Mouse (Mus musculus) gastrocnemius, postnatal 4 days (tissue): ENCODE data around the gene Sec16a. TPM values are rescaled to one million over a fixed set of nuclear protein-coding genes. Genes with fewer than 3 reads are reported as not detected.

Source experiments
- DNase-seq, 2 experiments: peaks; one replicate each; pipeline ENCODE4 v3.0.0; 2021 to 2022; ENCODE audit warnings: low spot score in 2 of 2, mixed read lengths in 2 of 2
- long read RNA-seq, 2 experiments: library from polyadenylated mRNA; stranded (forward); transcript quantifications; one replicate each; pipeline ENCODE4 v2.0.0; 2021
- total RNA-seq, 2 experiments: library from RNA; stranded (reverse); gene quantifications; 2 replicates each; pipeline ENCODE4 v1.2.3; 2021

The Sec16a gene
- 10 to 100 TPM; 40.9 to 45.4 TPM for total RNA-seq
- long read RNA-seq, experiment 1, partial matches to known transcripts: 16 of 21 reads
- long read RNA-seq, experiment 1, other reads (novel, unspliced or antisense): 4 of 21 reads
- long read RNA-seq, experiment 2, full-length matches to known transcripts: 4 of 30 reads
- long read RNA-seq, experiment 2, partial matches to known transcripts: 22 of 30 reads
- long read RNA-seq, experiment 2, other reads (novel, unspliced or antisense): 4 of 30 reads

DNA sequence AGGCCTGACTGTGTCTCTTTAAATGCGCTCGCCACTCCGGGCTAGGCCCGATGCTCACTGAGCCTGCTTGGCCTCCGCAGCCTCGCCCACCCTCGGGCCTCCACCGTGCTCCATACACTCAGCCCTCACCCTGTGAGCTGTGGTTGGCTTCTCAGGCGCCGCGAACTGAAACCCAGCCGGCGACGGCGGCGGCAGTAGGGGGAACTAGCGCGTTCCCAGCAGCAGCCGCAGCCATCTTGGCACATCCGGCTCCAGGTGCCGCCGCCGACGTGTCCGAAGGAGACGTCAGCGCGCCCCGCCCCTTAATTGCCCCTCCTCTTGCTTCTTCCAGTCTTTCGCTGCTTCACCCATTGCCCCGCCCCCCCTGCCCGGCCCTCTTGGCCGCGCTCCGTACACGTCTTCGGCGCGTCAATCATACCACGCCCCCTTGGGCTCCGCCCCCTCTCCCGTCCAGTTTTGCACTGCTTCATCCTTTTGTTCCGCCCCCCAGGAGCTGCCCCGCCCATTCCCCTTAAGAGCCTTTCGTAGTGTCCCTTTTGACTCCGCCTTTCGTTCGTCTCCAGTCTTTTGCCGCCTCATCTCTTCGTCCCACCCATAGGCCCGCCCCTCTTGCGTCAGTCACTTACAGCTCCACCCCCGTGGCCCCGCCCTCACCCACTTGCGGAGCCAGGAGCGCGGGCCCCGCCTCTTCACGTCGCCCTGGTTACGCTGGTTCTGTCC is at the start of gene Sec16a:
Gene Sec16a, minus strand, starts transcription at position 271 of the 720 bp plus-strand sequence.
- peak; percentile 99 to 100 for DNase-seq

DNA sequence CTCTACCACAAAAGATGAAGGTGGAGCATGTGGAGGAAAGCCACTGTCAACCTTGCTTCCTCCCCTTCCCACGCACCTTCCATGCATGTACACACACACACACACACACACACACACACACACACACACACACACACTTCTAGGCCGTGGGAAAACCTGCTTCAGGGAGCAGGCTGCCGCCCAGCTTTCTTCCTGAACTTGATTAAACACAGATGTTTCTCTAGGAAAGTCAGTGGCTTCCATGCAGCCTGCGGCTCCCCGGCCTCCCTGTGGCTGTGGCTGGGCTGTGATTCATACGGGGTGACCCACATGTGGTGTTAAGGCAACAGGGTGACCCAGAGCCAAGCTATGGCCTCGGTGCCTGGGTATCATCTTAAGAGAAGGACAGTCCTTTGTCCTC is 49.4 kb upstream of the Sec16a start:
- DNase-seq: no peak

DNA sequence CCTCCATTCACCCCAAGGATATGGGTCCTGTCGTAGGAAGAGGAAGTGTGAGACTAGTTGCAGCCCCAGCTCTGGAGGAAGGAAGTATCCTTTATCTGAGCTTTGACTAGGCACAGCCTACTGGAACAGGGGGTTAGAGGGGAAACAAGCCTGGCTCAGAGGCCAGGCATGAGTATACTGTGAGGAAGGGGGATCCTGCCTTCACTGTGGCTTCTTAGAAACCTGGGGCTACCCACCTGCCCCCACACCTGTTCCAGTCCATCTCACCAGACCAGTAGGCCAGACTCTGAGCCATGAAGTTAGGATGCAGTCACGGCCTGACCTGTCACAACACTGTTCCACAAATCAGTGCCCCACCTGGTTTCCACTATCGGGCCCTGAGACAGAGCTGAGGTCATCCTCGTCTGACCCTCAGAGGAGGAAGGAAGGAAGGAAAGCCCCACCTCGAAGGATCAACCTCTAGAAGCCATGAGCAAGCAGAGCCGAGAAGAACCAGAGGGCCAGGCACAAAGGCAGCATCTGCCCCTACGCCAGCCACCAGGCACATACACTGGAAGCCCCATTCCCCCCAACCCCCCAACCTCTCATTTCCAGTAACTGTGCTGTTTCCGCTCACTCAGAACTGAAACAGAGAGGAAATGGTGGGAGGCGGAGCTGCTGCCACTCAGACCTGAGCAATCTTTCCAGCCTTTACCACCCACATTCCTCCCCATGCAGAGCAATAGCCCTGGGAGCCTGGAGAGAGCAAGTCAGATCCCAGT is 48.2 kb upstream of the Sec16a start:
- DNase-seq: no peak

DNA sequence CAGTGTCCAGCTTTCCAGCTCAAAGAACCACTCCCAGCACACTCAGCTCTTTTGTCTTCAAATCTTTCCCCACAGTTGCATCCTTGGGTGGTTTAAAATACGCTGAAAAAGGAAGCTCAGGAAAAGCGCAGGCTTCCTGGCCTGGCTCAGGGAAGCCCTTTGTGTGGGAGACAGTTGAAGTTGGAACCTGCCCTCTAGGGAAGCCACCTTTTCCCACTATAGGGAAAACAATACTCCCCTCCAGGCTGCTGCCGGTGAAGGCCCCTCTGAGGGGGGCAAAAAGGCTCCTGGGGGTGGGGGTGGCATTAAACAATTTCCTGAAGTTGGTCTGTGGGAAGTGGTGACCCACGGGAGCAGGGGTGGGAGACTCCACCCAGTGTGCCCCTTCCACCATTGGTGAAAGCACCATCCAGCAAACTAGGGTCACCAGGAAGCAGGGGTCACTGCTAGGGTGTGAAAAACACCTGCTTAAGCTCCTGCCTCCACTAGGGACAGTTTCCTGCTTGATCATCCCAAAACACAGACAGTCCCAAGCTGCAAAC is 45.8 kb upstream of the Sec16a start:
- DNase-seq: no peak

DNA sequence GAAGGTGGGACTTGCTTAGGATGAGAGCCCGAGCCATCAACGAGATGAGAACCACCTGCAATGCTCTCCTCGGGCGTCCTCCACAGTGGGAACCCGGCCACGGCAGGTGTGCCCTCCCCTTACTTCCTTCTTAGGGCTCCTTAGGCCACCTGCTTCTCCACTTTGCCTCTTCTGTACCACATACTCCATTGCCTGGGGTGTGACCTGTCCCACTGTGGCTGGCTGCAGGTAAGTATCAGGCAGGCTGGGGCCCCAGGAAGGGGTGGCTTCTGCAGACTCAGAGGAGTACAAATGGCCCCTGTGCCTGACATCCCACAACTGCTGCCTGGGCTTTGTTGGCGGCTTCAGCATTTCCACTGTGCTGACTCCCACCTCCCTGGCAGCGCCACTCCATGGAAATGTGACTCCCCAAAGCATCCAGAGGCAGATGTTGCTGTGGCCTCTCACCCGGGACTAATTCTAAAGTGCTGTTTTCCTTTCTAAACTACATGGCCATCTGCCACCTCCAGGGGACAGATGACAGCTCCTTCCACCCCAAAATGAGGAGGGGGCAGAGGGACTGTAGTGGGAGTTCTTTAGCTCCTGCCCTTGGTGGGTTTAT is 43.6 kb upstream of the Sec16a start:
- peak in 1 of 2 experiments; percentile 50 for DNase-seq

DNA sequence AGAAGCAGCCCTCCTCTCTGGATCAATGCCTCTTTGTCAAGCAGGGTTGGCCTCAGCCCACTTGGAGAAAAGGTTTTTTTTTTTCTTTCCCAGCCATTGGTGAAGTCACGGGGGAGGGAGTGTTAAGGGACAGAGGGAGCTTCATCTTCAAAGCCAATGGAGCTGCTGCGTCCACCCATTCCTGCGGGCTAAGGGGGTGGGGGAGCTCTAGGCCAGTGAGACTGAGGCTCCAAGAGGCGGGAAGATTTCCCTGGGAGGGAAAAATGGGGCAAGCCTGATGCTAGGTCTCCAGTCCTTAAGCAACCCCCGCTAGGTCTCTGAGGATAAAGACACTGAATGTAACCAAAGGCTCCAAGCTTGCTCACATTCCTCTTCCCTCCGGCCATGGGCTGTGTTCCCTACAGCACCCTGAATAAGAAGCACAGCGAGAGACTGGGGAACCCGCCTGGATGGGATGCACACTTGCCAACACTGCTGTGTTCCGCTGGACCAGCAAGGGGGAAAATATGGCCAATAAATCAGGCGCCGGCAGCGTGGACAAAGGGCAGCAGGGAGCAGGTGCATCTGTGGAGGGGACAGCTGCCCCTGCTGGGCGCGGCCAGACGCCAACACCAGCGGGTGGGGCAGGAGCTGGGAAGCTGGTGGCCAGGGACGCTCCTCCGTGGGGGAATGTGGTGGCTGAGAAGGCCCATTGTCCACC is 42.5 kb upstream of the Sec16a start:
- DNase-seq: peak in 1 of 2 experiments; percentile 69

DNA sequence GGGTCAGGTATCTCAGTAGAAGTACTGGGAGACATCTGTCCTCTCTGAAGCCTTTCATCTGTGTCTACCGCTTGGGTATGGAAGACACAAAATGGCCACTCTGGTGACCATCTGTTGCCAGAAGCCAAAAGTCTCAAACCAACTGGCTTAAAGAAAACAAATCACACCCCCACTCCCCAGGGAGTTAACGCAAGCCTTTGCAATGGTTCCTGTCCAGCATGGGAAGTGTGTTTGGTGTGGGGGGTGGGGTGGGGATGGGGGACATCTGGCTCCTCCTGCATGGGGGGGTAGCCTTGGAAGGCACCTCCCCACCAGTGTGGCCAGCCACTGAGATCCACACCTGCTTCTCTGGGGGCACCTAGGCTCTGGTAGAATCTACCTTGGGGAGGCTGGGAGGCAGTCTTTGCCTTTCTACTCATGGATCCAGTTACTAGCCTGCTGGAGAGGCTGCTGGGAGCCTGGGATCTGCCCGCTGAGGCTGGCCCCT is 41.9 kb upstream of the Sec16a start:
- DNase-seq: no peak

DNA sequence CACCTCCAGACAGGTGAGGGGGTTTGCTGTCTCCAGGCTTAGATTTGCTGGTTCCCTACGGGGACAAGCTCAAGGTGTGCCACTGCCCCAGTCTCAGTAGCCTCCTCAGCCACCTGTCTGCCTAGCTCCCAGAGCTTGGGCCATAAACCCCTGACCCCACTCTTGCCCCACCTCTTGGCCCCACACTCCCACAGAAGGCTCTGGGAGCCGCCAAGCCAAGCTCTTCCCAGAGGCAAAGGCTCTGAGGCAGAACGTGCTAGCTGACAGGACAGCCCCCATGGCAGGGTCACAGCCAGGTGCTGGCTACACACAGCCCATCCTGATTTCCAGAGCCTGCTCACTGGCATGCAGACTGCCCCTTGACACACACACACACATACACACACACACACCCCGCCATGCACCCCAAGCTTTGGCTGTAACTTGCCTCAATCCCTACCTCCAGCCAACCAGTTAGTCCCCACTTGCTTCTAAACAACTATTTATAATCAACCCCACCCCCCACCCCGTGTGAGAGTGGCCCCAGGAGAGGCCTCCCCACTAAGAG is 41.3 kb upstream of the Sec16a start:
- no peak for DNase-seq

DNA sequence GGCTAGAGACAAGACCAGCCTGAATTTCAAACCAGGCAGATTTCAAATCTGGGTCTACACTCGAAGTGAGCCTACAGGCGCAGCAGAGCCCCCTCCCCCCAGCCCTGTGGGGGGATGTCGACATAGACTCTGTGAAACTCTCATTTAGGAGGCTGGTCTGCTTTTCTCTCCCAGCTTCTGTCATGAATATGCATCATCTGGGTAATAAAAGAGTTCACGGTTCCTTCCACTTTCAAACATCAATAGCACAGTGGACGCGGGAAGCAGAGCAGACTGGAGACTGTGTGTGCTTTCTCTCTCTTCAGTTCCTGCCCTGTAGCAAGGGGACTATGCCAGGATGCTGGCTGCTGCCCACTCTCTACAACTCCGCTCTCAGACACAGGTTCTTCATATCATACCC is 40.7 kb upstream of the Sec16a start:
- no peak for DNase-seq

DNA sequence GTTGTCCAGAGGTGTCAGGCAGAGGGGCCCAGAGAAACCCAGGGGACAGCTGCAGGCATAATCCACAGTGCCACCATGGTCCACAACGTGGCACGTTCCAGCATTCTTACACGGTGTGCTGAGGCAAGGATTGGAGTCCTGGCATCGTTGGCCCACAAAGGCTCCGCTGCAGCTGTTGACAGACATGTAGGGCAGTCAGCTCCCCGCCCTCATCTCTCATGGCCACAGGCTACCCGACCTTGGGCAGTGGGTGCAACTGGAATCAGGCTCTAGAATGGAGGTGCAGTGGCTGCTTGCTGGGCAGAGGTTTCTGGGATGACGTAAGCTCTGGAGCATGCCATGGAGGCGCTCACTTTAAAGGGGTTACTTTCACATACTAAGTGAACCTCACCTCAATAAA is 40.3 kb upstream of the Sec16a start:
- no peak for DNase-seq

DNA sequence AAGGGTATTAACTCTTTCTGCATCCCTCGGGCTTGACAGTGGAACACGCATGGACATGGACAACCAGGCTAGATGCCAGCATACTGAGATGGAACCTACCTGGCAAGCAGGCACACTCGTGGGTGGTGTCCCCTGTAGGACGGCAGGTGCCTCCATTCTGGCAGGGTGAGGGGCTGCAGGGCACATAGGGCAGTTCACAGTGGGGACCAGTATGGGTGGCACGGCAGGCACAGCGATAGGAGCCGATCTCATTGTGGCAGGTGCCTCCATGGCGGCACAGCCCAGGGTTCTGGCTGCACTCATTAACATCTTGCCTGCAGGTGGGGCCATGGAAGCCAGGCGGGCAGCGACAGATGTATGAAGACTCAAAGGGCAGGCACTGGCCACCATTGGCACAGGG is 39.2 kb upstream of the Sec16a start:
- no peak for DNase-seq

DNA sequence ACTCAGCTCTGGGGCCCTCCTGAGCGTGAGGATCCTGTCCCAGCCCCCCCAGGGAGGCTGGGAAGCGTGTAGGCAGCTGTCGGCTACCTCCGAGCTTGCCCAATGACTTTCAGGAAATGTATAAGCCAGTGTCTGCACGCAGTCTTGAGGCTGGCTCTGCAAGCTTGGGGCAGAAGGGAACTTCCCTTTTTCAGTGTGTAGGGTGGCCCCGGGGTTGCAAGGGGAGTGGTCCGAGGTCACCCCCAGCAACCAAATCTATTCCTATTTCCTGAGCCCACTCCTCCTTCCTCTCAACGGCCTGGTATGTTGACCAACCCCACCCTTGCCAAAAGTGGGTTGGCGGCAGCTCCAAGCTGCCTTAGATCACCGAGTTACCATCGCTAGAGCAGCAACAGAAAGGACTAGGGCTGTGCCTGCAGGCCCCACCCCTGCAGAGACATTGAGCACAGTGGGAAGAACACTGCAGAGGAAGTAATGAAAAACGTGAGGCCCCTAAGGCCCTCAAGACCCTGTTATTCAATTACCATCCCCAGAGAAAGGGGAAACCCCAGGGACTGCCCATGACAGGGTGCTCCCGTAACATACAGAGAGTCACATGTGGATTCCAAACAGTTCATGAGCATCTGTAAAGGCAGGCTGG is 38.3 kb upstream of the Sec16a start:
- DNase-seq: no peak

DNA sequence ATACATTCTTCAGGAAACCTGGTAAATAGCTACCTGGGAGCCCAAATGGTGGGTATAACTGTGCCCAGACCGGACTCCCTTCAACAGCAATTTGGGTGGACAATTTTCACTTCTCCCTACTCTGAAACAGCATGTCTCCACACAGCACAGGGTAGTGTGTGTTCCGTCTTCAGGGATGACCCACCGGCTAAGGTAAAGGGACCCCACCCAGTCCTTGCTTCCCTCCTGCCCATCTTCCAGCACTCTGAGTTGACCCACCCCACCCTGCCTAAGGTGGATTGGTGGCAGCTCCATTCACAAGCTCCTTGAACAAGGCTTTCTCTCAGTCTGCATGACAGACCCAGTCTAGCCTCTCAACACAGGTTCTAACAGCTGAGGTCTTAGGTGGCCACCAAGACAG is 37.8 kb upstream of the Sec16a start:
- DNase-seq: no peak

DNA sequence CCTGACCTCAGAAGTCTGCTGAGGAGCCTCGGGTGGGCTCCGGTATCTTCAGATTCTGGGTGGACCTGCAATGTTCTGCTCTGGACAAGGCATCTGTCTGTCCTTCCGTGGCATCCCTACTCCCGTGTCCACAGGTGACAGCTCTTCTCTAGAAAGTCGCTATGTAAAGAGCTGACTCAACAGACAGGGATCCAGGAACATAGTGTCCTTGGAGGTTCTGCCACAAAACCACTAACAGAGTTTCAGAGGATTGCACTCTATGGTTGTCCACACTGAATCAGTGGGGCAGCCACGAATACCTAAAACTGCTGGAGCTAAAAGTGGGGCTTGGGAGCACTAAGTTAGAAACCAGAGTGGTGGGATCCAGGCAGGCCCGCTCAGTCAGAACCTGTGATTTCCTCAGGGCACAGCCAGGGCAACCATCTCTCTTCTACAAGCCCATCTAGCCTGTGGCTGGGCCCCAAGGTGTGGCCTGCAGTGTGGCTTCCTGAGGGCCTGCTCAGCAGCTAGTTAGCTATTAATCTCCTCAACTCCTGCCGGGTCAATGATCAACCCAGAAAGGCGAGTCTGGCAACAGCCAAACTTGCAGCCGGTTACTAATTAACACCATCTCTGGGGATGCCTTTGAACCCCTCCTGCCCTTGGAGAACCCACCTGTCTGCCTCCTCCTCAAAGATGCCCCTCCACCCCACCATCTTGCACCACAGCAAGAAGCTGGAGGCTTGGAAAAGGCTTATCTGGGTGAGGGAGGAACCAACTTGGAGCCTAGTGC is 36.9 kb upstream of the Sec16a start:
- DNase-seq: no peak

DNA sequence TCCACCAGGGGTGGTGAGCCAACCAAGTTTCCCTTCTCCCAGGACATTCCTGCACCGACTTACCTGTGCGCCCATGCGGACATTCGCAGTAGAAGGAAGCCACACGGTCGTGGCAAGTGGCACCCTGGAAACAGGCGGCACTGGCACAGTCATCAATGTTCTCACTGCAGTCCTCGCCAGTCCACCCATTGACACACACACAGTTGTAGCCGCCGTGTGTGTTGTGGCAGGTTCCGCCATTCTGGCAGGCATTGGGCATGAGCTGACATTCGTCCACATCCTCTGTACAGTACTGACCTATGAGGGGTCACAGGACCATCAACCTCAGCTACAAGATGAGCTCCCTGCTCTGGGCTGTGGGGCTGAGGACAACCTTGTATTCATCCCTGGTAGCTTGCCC is 35.9 kb upstream of the Sec16a start:
- no peak for DNase-seq

DNA sequence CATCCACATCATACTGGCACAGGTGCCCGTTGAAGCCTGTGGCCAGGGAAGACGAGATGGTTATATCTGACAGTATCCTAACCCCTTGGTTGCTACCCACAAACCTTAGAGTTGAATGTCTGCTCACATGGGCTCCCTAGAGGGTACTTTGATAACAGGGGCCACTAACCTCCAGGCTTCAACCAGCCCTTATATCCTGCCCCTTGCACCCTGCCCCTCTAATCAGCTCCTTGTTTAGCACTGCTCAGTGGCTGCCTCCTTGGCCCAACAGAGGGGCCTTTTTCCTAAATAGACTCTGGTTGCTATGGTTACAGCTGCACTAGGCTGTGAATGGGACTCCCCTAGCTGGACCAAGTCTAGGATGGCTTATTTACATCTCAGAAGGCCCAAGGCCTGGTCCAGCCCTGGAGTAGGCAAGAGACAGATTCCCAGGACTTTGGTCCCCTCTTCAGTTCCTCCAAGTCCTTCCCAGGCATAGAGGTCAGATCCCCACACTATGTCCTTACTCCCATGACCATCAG is 33.7 kb upstream of the Sec16a start:
- DNase-seq: no peak

DNA sequence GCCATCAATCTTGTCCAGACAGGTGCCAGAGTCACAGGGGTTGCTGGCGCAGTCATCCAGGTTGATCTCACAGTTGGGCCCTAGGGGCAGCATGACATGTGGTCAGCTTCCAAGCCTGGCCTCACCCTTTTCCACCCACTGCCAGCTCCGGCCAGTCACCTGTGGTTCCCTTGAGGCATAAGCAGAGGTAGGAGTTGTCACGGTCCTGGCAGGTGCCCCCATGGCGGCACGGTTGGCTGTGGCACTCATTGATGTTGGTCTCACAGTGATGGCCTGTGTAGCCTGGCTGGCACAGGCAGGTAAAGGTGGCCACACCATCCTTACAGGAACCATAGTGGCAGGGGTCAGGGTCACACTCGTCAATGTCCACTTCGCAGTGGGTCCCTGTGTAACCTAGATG is 32.9 kb upstream of the Sec16a start:
- no peak for DNase-seq

DNA sequence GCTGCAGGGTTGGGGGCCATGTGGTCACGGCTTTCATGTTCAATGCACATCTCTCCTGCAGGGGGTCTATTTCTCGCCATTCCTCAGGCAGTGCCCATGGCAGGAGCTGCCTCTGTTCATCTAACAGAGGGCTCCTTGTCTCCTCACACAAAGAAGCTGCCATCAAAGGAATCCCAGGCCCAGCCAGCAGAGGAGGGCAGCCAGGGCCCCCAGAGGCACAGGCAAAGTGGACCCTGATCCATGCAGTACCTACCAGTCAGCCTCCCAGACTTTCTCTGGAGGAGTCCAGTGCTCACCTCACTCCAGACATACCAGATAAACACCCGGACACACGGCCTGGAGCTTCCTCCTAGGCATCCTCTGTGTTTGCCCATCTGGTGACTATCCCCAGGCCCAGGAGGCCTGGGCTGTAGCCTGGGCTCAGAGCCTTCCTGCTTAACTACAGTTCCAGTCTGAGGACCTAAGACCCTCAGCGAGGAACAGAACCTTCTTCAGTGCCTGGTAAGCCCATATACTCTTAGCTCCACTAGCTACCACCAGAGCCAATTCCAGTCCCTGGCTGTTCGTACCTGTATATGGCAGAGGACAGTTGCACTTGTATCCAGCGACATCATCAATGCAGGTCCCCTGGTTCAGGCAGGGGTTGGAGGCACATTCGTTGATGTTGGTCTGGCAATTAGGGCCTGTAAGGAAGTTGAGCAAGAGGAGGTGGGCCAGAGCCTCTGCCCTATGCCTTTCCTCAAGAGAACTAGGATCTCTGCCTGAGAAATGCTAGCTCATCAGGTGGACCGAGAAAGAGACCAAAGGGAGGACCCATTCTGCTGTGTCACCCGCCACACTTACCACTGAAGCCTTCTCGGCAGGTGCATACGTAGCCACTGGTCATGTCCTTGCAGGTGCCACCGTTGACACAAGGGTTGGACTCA is 30.8 kb upstream of the Sec16a start:
- DNase-seq: no peak
